Mouse (Mus musculus) left cerebral cortex, adult 18-20 months (tissue): ENCODE measurements around the gene Tbx21. TPM values are rescaled to one million over a fixed set of nuclear protein-coding genes. Genes with fewer than 3 reads are reported as not detected.

Experiments used
- DNase-seq, 2 experiments: peaks; one replicate each; pipeline ENCODE4 v3.0.0; 2021 to 2022; ENCODE audit warnings: low spot score in 2 of 2, mixed read lengths in 1 of 2
- long read RNA-seq, 2 experiments: library from polyadenylated mRNA; stranded (forward); transcript quantifications; one replicate each; pipeline ENCODE4 v2.0.0; 2021
- total RNA-seq, 2 experiments: library from RNA; stranded (reverse); gene quantifications; 2 replicates each; pipeline ENCODE4 v1.2.3; 2021

Gene Tbx21
- total RNA-seq = under 1 TPM in 1 of 2 experiments, not detected in 1; 0.21 TPM
- long read RNA-seq, experiment 1 = 0 reads
- long read RNA-seq, experiment 2 = 0 reads

GRCm38 (mm10) chr11:97114671-97115601, at the start of gene Tbx21:
Gene Tbx21, minus strand, starts transcription at chr11:97115331.
- no peak for DNase-seq

GRCm38 (mm10) chr11:97160341-97160740, 45.2 kb upstream of the Tbx21 start:
- DNase-seq = no peak

- no peak for DNase-seq
Observed at GRCm38 (mm10) chr11:97156999-97157398, 41.9 kb upstream of the Tbx21 start.

GRCm38 (mm10) chr11:97152662-97153287, 37.6 kb upstream of the Tbx21 start:
- no peak for DNase-seq

GRCm38 (mm10) chr11:97152023-97152426, 36.9 kb upstream of the Tbx21 start:
- DNase-seq = no peak

GRCm38 (mm10) chr11:97151343-97151801, 36.2 kb upstream of the Tbx21 start, which contains the start of gene Tbkbp1:
Gene Tbkbp1, minus strand, starts transcription at chr11:97151495.
- peak; percentile 38 to 48 for DNase-seq

GRCm38 (mm10) chr11:97150411-97151330, 35.5 kb upstream of the Tbx21 start:
- DNase-seq = peak; percentile 49 to 57

GRCm38 (mm10) chr11:97149995-97150410, 34.9 kb upstream of the Tbx21 start:
- no peak for DNase-seq

- no peak for DNase-seq
Observed at GRCm38 (mm10) chr11:97149026-97149425, 33.9 kb upstream of the Tbx21 start.

GRCm38 (mm10) chr11:97148591-97148990, 33.5 kb upstream of the Tbx21 start:
- DNase-seq = no peak

- DNase-seq = no peak
Observed at GRCm38 (mm10) chr11:97147333-97147732, 32.2 kb upstream of the Tbx21 start.

- DNase-seq = peak; percentile 83 to 89
Observed at GRCm38 (mm10) chr11:97146724-97147123, 31.6 kb upstream of the Tbx21 start.

- no peak for DNase-seq
Observed at GRCm38 (mm10) chr11:97145951-97146350, 30.8 kb upstream of the Tbx21 start.

- DNase-seq = no peak
Observed at GRCm38 (mm10) chr11:97145320-97145719, 30.2 kb upstream of the Tbx21 start.

- no peak for DNase-seq
Observed at GRCm38 (mm10) chr11:97143196-97143900, 28.2 kb upstream of the Tbx21 start.

GRCm38 (mm10) chr11:97142159-97142608, 27.1 kb upstream of the Tbx21 start:
- no peak for DNase-seq

- no peak for DNase-seq
Observed at GRCm38 (mm10) chr11:97140811-97141210, 25.7 kb upstream of the Tbx21 start.

- DNase-seq = no peak
Observed at GRCm38 (mm10) chr11:97139256-97139655, 24.1 kb upstream of the Tbx21 start.

- DNase-seq = peak; percentile 41 to 64
Observed at GRCm38 (mm10) chr11:97138554-97139226, 23.6 kb upstream of the Tbx21 start.

GRCm38 (mm10) chr11:97133270-97133669, 18.1 kb upstream of the Tbx21 start:
- no peak for DNase-seq
